Mouse (Mus musculus) CH12.LX (cell line): ENCODE results near the gene Hmcn1. TPM values are rescaled to one million over a fixed set of nuclear protein-coding genes. Genes with fewer than 3 reads are reported as not detected.
A peak's percentile ranks its signal among the peaks of the same experiment; 100 is the strongest.

Experiments used
- DNase-seq: peaks from one replicate; pipeline ENCODE4 v3.0.0-alpha.2; 2013; ENCODE audit errors: extremely low read depth
- H3K27ac ChIP-seq: 2 replicates; pipeline ENCODE4 v1.5.1; 2012; ENCODE audit warnings: low read depth, mild to moderate bottlenecking, control low read depth, moderate library complexity; ENCODE audit not compliant: insufficient read depth
- H3K27me3 ChIP-seq: replicated peaks from 2 replicates; pipeline ENCODE3; 2012; ENCODE audit warnings: inconsistent platforms
- H3K36me3 ChIP-seq, 2 experiments: replicated peaks in 1 of 2; 2 replicates each; pipeline versions ENCODE3 to v1.6.1; 2012; ENCODE audit warnings: inconsistent platforms in 1 of 2, low read length in 1 of 2, mild to moderate bottlenecking in 1 of 2, mixed read lengths in 1 of 2, moderate library complexity in 1 of 2; ENCODE audit not compliant: control insufficient read depth in 1 of 2, insufficient read depth in 1 of 2
- H3K4me1 ChIP-seq, 2 experiments: 2 replicates each; pipeline ENCODE4 v1.6.1; 2012; ENCODE audit warnings: inconsistent platforms in 1 of 2, moderate library complexity in 1 of 2; ENCODE audit not compliant: insufficient read depth in 2 of 2, control insufficient read depth in 1 of 2
- H3K4me2 ChIP-seq: 2 replicates; pipeline ENCODE4 v1.6.1; 2012; ENCODE audit warnings: low read depth, mild to moderate bottlenecking, control low read depth; ENCODE audit not compliant: poor library complexity, insufficient read depth, severe bottlenecking
- H3K4me3 ChIP-seq, 3 experiments: fragments of 150-350 bp in 1 of 3; sonication (generic) in 1 of 3; replicated peaks in 1 of 3; 2 replicates each; pipeline versions ENCODE3 to v1.5.1; 2011 to 2012; ENCODE audit warnings: low read depth in 2 of 3, low read length in 2 of 3, mild to moderate bottlenecking in 2 of 3, moderate library complexity in 2 of 3, control low read depth in 1 of 3, improper control_type of control experiment in 1 of 3, inconsistent platforms in 1 of 3, mixed read lengths in 1 of 3; ENCODE audit not compliant: poor library complexity in 1 of 3
- H3K79me2 ChIP-seq: replicated peaks from 2 replicates; pipeline ENCODE4 v1.6.1; 2012; ENCODE audit warnings: mild to moderate bottlenecking, moderate library complexity; ENCODE audit not compliant: control insufficient read depth, poor library complexity, insufficient read depth, severe bottlenecking; ENCODE audit errors: extremely low read depth
- H3K9ac ChIP-seq: 2 replicates; pipeline ENCODE4 v1.6.1; 2012; ENCODE audit warnings: low read depth, mild to moderate bottlenecking, control low read depth, moderate library complexity; ENCODE audit not compliant: insufficient read depth
- H3K9me3 ChIP-seq: replicated peaks from 2 replicates; pipeline ENCODE3; 2012; ENCODE audit warnings: low read length, inconsistent platforms, mixed read lengths
- CHD1 ChIP-seq: IDR thresholded peaks from 2 replicates; pipeline ENCODE4 v1.6.1; 2012; ENCODE audit warnings: low read depth, low read length, improper control_type of control experiment, inconsistent platforms
- CTCF ChIP-seq, 2 experiments: IDR thresholded peaks in 1 of 2; conservative IDR thresholded peaks in 1 of 2; 2 replicates each; pipeline ENCODE4 v1.5.1; 2011 to 2012; ENCODE audit warnings: low read depth in 2 of 2, low read length in 2 of 2, improper control_type of control experiment in 1 of 2, inconsistent platforms in 1 of 2, mild to moderate bottlenecking in 1 of 2, moderate library complexity in 1 of 2
- E2F4 ChIP-seq: IDR thresholded peaks from 2 replicates; pipeline ENCODE4 v1.6.1; 2011; ENCODE audit warnings: low read depth, low read length, improper control_type of control experiment; ENCODE audit not compliant: insufficient replicate concordance
- ELF1 ChIP-seq: IDR thresholded peaks from 2 replicates; pipeline ENCODE4 v1.6.1; 2014; ENCODE audit warnings: low read depth, mild to moderate bottlenecking, inconsistent platforms, low read length, improper control_type of control experiment
- EP300 ChIP-seq: IDR thresholded peaks from 2 replicates; pipeline ENCODE4 v1.6.1; 2011; ENCODE audit warnings: low read length, improper control_type of control experiment
- HCFC1 ChIP-seq: IDR thresholded peaks from 2 replicates; pipeline ENCODE4 v1.6.1; 2012; ENCODE audit warnings: low read depth, mild to moderate bottlenecking, inconsistent platforms, low read length, improper control_type of control experiment
- IRF4 ChIP-seq: IDR thresholded peaks from 2 replicates; pipeline ENCODE4 v1.6.1; 2014; ENCODE audit warnings: low read depth, mild to moderate bottlenecking, inconsistent platforms, low read length, improper control_type of control experiment
- MAX ChIP-seq: IDR thresholded peaks from 2 replicates; pipeline ENCODE4 v1.6.1; 2011; ENCODE audit warnings: low read length, improper control_type of control experiment
- MEF2A ChIP-seq: IDR thresholded peaks from 2 replicates; pipeline ENCODE4 v1.6.1; 2014; ENCODE audit warnings: low read depth, mild to moderate bottlenecking, inconsistent platforms, low read length, improper control_type of control experiment, borderline replicate concordance
- NELFE ChIP-seq: IDR thresholded peaks from 2 replicates; pipeline ENCODE4 v1.6.1; 2011; ENCODE audit warnings: low read depth, low read length, improper control_type of control experiment
- NRF1 ChIP-seq: IDR thresholded peaks from 2 replicates; pipeline ENCODE4 v1.6.1; 2014; ENCODE audit warnings: low read depth, mild to moderate bottlenecking, inconsistent platforms, low read length, improper control_type of control experiment, moderate library complexity
- PAX5 ChIP-seq: IDR thresholded peaks from 2 replicates; pipeline ENCODE4 v1.6.1; 2012; ENCODE audit warnings: low read length, inconsistent platforms, mixed read lengths
- POLR2A ChIP-seq: IDR thresholded peaks from 2 replicates; pipeline ENCODE4 v1.6.1; 2011; ENCODE audit warnings: low read depth, mild to moderate bottlenecking, improper control_type of control experiment, low read length
- POLR2AphosphoS2 ChIP-seq: IDR thresholded peaks from 2 replicates; pipeline ENCODE4 v1.6.1; 2011; ENCODE audit warnings: low read depth, low read length, improper control_type of control experiment
- RAD21 ChIP-seq: IDR thresholded peaks from 2 replicates; pipeline ENCODE4 v1.6.1; 2011; ENCODE audit warnings: low read depth, mild to moderate bottlenecking, low read length, improper control_type of control experiment, moderate library complexity
- RCOR1 ChIP-seq: conservative IDR thresholded peaks from 2 replicates; pipeline ENCODE4 v1.6.1; 2012; ENCODE audit warnings: low read depth, mild to moderate bottlenecking, inconsistent platforms, low read length, improper control_type of control experiment
- SIN3A ChIP-seq: IDR thresholded peaks from 2 replicates; pipeline ENCODE4 v1.6.1; 2012; ENCODE audit warnings: low read length, improper control_type of control experiment, inconsistent platforms
- TBP ChIP-seq: conservative IDR thresholded peaks from 2 replicates; pipeline ENCODE4 v1.6.1; 2011; ENCODE audit warnings: low read depth, low read length, improper control_type of control experiment
- USF2 ChIP-seq: conservative IDR thresholded peaks from 2 replicates; pipeline ENCODE4 v1.6.1; 2011; ENCODE audit warnings: low read depth, low read length, improper control_type of control experiment
- dilution Hi-C: fragments of 300-500 bp; cut with MboI; formaldehyde crosslinking; loops from 2 replicates; pipeline ENCODE4 v1.14.3; 2020; ENCODE audit warnings: low sequenced_read_pairs; ENCODE audit not compliant: extremely low pct_unique_long_range_greater_than_20kb, extremely low pct_ligation_motif_present
- in situ Hi-C: fragments of 300-500 bp; cut with MboI; formaldehyde crosslinking; loops from 3 replicates; pipeline ENCODE4 v1.14.3; 2019; ENCODE audit warnings: low sequenced_read_pairs, low pct_ligation_motif_present, low pct_unique_long_range_greater_than_20kb, mixed read lengths
- polyA plus RNA-seq: library from polyadenylated mRNA; unstranded; fragments of >175 nt; gene quantifications from 2 replicates; pipeline ENCODE4 v1.2.1, GENCODE M21; 2012; ENCODE audit warnings: low read depth; ENCODE audit not compliant: insufficient read length
- total RNA-seq, 2 experiments: library from RNA; depleted of rRNA; stranded (reverse); fragments of 300-350 nt in 1 of 2; fragments of >200 nt in 1 of 2; gene quantifications; 2 replicates each; pipeline ENCODE4 v1.2.3; 2012 to 2014

Hmcn1 gene
- total and polyA plus RNA-seq, 3 experiments: under 0.01 to 0.04 (median 0.01) TPM

DNA sequence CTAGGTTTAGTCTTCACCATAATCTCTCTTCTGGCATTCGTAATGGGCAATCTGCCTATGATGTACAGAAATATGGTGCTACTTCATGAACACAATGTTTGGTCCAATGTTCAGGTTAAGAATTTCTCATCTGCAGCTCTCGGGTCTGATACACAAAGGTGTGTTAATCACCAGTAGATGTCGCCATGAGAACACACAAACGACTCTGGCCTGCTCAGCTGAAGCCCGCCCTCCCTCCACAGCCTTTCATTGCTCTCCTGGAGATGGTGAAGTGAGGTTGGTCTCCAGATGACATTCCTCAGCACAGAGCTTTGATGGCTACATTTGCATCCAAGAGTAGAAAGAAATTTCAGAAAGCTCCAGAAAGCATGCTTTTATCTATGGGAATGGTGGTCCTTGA is 453.0 kb downstream of the Hmcn1 start (continued):
- TF ChIP-seq USF2 (no peak), IRF4 (peak; percentile 47; the same call in 1 of the 2 replicates), TBP (no peak), PAX5 (no peak), NRF1 (no peak), MAX (no peak), SIN3A (no peak)

DNA sequence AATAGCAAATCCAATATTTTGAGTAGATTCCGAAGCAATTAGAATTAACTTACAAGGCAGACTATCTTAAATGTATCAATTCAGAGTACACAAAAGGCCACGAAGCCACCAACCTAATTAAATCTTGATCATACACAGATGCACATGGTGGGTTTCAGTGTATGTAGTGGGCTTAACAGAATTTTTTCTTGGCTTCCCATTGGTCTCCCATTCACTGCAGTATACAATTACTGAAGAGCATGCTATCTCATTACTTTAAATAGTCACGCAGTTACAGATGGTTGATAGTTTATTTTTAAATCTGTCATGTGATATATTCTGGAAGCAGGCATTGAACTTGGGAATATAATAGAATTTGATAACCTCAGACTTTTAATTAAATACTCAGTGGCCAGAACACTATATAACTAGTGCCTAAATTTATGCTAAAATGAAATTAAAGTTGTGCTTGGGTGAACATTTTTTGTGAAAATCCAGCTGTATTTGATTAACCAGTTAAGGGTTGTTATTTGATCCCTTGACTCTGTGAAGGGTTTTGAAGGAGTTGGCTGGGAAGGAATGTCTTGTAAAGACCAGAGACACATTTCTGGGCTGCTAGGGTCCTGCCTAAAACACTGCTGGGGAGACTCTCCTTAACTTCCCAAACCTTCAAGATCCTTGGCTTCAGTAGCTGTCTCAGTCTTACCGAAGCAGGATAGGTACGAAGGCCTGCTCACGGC is 455.7 kb downstream of the Hmcn1 start:
- TF ChIP-seq CTCF (conservative IDR thresholded peaks at IDR 0.05 in 1 of 2, IDR thresholded peaks at IDR 0.05 in 1 of 2; ENCODE audit: low read depth in 2 of 2, low read length in 2 of 2): no peak
- TF ChIP-seq POLR2A: no peak
- TF ChIP-seq RAD21: no peak
- no peak for TF ChIP-seq POLR2AphosphoS2
- H3K9me3 ChIP-seq: no peaks in the 10 kb centered on the region
- in situ Hi-C loops: no loop called here
- no peaks in the 10 kb centered on the region for H3K4me1 ChIP-seq
- H3K79me2 ChIP-seq: no peaks in the 10 kb centered on the region
- H3K27me3 ChIP-seq: no peaks in the 10 kb centered on the region
- no peak overlapping the region for H3K4me2 ChIP-seq
- no peaks in the 10 kb centered on the region for H3K36me3 ChIP-seq
- H3K27ac ChIP-seq: no peak overlapping the region
- no peak overlapping the region for H3K4me3 ChIP-seq
- dilution Hi-C loops: no loop called here
- H3K9ac ChIP-seq: no peak overlapping the region
- DNase-seq: no peak

- Histone ChIP-seq H3K4me1 (no peaks in the 10 kb centered on the region), H3K9me3 (no peaks in the 10 kb centered on the region), H3K9ac (no peak overlapping the region), H3K36me3 (no peaks in the 10 kb centered on the region), H3K27me3 (no peaks in the 10 kb centered on the region), H3K4me2 (no peak overlapping the region), H3K4me3 (no peak overlapping the region), H3K27ac (no peak overlapping the region), H3K79me2 (no peaks in the 10 kb centered on the region)
- no peak for DNase-seq
- TF ChIP-seq CHD1 (no peak), POLR2A (no peak), PAX5 (no peak), MEF2A (no peak), HCFC1 (no peak), EP300 (no peak), SIN3A (no peak), USF2 (no peak), ELF1 (no peak), MAX (no peak), E2F4 (no peak), NELFE (no peak), RCOR1 (no peak)
- in situ Hi-C loops: no loop called here
- dilution Hi-C loops: no loop called here
These were observed 457.3 kb downstream of the Hmcn1 start for GRCm38 (mm10) chr1:150535770-150536534.
